Mouse (Mus musculus): ENCODE measurements around the gene Recql5. TPM values are rescaled to one million over a fixed set of nuclear protein-coding genes. Genes with fewer than 3 reads are reported as not detected.

Gene Recql5
- polyA plus RNA-seq, 1 experiment from 2014 or later: 11.1 TPM

DNA sequence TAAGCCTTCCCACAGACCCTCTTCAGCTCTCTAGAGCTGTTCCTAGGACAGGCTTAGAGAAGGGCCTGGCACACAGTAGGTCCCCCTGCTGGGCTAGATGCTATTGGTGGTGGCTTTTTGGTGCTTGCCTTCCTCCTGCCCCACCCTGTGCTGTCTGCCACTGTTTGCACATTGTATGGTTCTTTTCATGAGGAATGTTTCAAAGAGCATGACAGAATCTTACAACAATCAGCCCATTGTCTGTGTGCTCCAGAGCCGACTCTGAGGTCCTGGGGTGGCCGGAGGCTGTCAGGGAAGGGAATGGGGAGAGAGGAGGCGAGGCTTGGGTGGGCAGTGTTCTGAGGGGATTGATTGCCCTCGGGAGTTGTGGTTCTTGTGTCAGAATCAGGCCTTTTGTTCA lies 23.2 kb upstream of the Recql5 start:
- Histone ChIP-seq H3K27ac (no peak overlapping the region), H3K9ac (ENCODE audit: low read depth, low read length) (no peak overlapping the region), H3K4me3 (replicated peaks; ENCODE audit: low read depth, low read length) (no peak overlapping the region), H3K9me3 (replicated peaks; ENCODE audit: low read length) (no peaks in the 10 kb centered on the region), H3K36me3 (ENCODE audit: insufficient read depth, low read length) (peaks cover 61% of the 10 kb centered on the region), H3K27me3 (ENCODE audit: insufficient read depth, low read length) (no peaks in the 10 kb centered on the region), H3K4me2 (ENCODE audit: low read length) (no peak overlapping the region), H3K4me1 (replicated peaks; ENCODE audit: insufficient read depth, low read length) (no peaks in the 10 kb centered on the region)
- DNase-seq (ENCODE audit: low spot score): no peak
- no peak for ATAC-seq (replicated peaks; ENCODE audit: low FRiP score, low read depth)
- 55% methylated on average over 4 of the region's 4 CpGs for WGBS
- TF ChIP-seq CTCF (IDR thresholded peaks at IDR 0.05; ENCODE audit: low read depth): no peak

DNA sequence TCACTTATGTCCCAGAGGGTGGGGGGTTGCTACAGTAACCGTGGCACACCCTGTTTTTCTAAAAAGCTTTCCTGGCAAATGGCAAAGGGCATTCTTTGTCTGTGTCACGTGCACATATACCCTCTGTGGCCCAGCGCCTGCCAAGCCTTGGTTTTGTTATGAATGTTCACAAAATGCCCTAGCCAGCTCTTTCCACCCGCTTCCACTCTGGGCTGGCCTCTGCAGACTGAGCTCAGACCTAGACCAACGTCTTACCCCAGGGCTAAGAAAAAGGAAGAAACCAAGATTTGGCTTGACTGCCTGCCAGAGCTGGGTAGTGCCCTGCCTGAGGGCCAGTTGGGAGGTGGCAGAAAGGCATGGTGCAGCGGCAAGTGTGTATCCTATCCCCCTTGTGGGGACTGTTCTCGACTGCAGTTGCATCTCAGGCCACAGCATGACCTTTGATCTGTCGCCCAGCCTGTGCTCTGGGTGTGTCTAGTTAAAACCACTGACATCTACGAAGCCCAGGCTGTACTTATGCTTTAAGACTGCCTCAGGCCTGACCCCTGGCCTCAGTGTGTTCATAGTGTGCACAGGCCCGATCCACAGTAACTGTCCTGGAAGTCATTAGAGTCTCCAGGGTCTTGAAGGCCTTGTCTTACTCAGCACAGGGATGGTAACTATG lies 22.1 kb upstream of the Recql5 start:
- peaks cover 58% of the 10 kb centered on the region for H3K36me3 ChIP-seq (ENCODE audit: insufficient read depth, low read length)
- no peaks in the 10 kb centered on the region for H3K27me3 ChIP-seq (ENCODE audit: insufficient read depth, low read length)
- no peak overlapping the region for H3K4me3 ChIP-seq (replicated peaks; ENCODE audit: low read depth, low read length)
- ATAC-seq (replicated peaks; ENCODE audit: low FRiP score, low read depth): no peak; the same call in 1 of the 2 replicates
- no peak for DNase-seq (ENCODE audit: low spot score)
- no peaks in the 10 kb centered on the region for H3K9me3 ChIP-seq (replicated peaks; ENCODE audit: low read length)
- no peak overlapping the region for H3K9ac ChIP-seq (ENCODE audit: low read depth, low read length)
- 66% methylated on average over 10 of the region's 10 CpGs for WGBS
- TF ChIP-seq CTCF (IDR thresholded peaks at IDR 0.05; ENCODE audit: low read depth): no peak
- H3K4me2 ChIP-seq (ENCODE audit: low read length): no peak overlapping the region
- H3K27ac ChIP-seq: peak overlapping the region; percentile 50; the same call in 1 of the 2 replicates
- no peaks in the 10 kb centered on the region for H3K4me1 ChIP-seq (replicated peaks; ENCODE audit: insufficient read depth, low read length)

DNA sequence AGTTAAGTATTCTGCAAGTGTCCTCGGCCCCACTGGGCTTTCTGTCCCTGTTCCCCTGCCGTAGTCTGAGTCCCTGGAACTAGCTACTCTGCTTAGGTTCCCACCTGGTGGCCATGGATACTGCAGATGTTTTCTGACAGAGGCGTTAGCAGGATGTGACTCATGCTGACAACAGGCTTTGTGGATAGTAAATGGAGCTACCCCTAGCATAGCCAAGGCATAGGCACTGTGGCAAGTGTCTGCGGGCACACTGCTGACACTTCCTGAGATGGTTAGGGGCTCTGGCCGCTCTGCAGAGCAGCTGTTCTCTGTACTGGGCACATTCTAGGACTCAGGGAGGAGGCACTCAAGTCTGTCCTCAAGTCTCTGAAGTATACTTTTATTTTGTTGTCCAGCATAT lies 21.4 kb upstream of the Recql5 start:
- Histone ChIP-seq H3K4me1 (replicated peaks; ENCODE audit: insufficient read depth, low read length) (no peaks in the 10 kb centered on the region), H3K9me3 (replicated peaks; ENCODE audit: low read length) (no peaks in the 10 kb centered on the region), H3K27me3 (ENCODE audit: insufficient read depth, low read length) (no peaks in the 10 kb centered on the region), H3K4me2 (ENCODE audit: low read length) (no peak overlapping the region), H3K36me3 (ENCODE audit: insufficient read depth, low read length) (peaks cover 53% of the 10 kb centered on the region), H3K27ac (peak overlapping the region; percentile 19), H3K4me3 (replicated peaks; ENCODE audit: low read depth, low read length) (no peak overlapping the region), H3K9ac (ENCODE audit: low read depth, low read length) (no peak overlapping the region)
- no peak for TF ChIP-seq CTCF (IDR thresholded peaks at IDR 0.05; ENCODE audit: low read depth)
- 88% methylated on average over 5 of the region's 5 CpGs for WGBS
- ATAC-seq (replicated peaks; ENCODE audit: low FRiP score, low read depth) (no peak; the same call in 1 of the 2 replicates), DNase-seq (ENCODE audit: low spot score) (no peak)

DNA sequence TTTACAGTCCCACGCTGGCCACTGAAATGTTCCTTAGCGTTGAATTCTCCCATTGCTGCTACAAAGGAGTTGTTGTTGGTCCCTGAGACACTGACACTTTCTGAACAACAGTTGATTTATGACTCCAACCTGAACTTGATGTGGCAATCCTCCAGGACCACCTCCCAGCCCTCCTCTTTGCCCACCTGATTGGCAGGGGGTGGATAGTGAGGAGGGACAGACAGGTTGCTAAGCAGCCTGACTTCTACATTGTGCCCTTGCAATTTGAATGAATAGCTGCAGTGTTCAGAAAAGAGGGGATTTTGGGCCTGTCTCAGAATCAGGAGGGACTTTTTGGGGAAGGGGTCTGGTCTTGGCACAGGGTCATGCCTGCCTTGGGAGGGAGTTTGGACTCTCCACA lies 17.4 kb upstream of the Recql5 start:
- Histone ChIP-seq H3K4me2 (ENCODE audit: low read length) (no peak overlapping the region), H3K27ac (no peak overlapping the region), H3K27me3 (ENCODE audit: insufficient read depth, low read length) (no peaks in the 10 kb centered on the region), H3K9ac (ENCODE audit: low read depth, low read length) (no peak overlapping the region), H3K4me3 (replicated peaks; ENCODE audit: low read depth, low read length) (no peak overlapping the region), H3K36me3 (ENCODE audit: insufficient read depth, low read length) (peaks cover 59% of the 10 kb centered on the region), H3K4me1 (replicated peaks; ENCODE audit: insufficient read depth, low read length) (no peaks in the 10 kb centered on the region), H3K9me3 (replicated peaks; ENCODE audit: low read length) (no peaks in the 10 kb centered on the region)
- no peak for TF ChIP-seq CTCF (IDR thresholded peaks at IDR 0.05; ENCODE audit: low read depth)
- no peak for DNase-seq (ENCODE audit: low spot score)
- no peak for ATAC-seq (replicated peaks; ENCODE audit: low FRiP score, low read depth)
- 76% methylated on average over 2 of the region's 2 CpGs for WGBS

DNA sequence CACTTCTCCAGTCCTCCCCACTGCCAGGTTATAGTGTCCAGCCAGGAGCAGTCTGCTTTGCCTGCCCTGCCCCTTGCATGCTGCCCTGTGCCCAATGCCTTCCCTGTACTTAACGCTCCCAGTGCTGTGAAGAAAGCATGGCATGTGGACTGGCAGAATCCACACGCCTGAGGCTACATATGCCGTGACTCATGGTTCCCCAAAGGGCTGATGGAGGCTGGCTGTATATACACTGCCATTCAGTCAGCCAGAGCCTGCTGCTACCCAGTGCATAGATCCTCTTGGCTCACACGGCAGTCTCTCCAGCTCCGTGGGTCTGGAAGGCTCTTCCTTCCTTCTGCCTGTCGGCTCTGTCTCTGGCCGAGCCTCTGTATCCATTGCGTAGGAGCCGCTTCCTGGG lies 15.0 kb upstream of the Recql5 start:
- WGBS: 94% methylated on average over 9 of the region's 9 CpGs
- H3K4me2 ChIP-seq (ENCODE audit: low read length): no peak overlapping the region
- ATAC-seq (replicated peaks; ENCODE audit: low FRiP score, low read depth) (no peak), DNase-seq (ENCODE audit: low spot score) (no peak)
- H3K9ac ChIP-seq (ENCODE audit: low read depth, low read length): no peak overlapping the region
- H3K4me1 ChIP-seq (replicated peaks; ENCODE audit: insufficient read depth, low read length): no peaks in the 10 kb centered on the region
- no peak overlapping the region for H3K27ac ChIP-seq
- no peak overlapping the region for H3K4me3 ChIP-seq (replicated peaks; ENCODE audit: low read depth, low read length)
- H3K9me3 ChIP-seq (replicated peaks; ENCODE audit: low read length): no peaks in the 10 kb centered on the region
- H3K27me3 ChIP-seq (ENCODE audit: insufficient read depth, low read length): no peaks in the 10 kb centered on the region
- H3K36me3 ChIP-seq (ENCODE audit: insufficient read depth, low read length): peaks cover 46% of the 10 kb centered on the region
- TF ChIP-seq CTCF (IDR thresholded peaks at IDR 0.05; ENCODE audit: low read depth): no peak

DNA sequence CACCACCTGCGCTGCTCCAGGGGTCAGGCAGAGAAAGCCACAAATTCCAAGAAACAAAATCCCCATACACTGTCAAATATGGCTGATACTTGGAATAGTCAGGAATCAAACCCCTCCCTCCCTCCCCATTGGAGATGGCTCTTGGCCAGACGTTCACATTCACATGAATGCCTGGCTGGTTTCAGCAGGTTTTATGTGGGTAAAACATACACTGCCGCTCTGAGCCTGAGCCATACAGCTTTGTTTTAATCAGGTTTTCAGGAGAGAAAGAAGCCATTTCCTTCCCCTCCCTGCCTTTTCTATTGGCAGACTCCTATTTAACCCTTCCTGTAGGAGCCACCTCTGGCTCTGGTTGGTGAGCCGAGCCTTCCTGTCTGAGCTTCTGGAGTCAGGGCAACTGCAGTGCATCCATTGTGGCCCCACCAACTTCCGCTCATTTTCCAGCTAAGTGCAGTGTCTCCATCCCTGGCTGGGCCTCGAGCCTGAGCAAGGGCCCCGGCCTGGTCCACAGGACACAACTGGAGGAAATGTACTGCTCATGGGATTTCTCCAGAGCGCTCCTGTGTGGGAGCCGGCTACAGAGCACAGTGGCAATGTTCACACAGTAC lies 13.0 kb upstream of the Recql5 start:
- Histone ChIP-seq H3K27ac (0 out of 2 replicates have a peak overlapping the region, but pooled peaks have one; percentile 19), H3K9ac (ENCODE audit: low read depth, low read length) (no peak overlapping the region), H3K4me3 (replicated peaks; ENCODE audit: low read depth, low read length) (no peak overlapping the region), H3K27me3 (ENCODE audit: insufficient read depth, low read length) (no peaks in the 10 kb centered on the region), H3K36me3 (ENCODE audit: insufficient read depth, low read length) (peaks cover 42% of the 10 kb centered on the region), H3K4me2 (ENCODE audit: low read length) (no peak overlapping the region), H3K9me3 (replicated peaks; ENCODE audit: low read length) (no peaks in the 10 kb centered on the region), H3K4me1 (replicated peaks; ENCODE audit: insufficient read depth, low read length) (no peaks in the 10 kb centered on the region)
- 80% methylated on average over 9 of the region's 9 CpGs for WGBS
- no peak for TF ChIP-seq CTCF (IDR thresholded peaks at IDR 0.05; ENCODE audit: low read depth)
- DNase-seq (ENCODE audit: low spot score) (no peak), ATAC-seq (replicated peaks; ENCODE audit: low FRiP score, low read depth) (no peak)

Measured in kidney, postnatal 0 days (tissue).